ENCODE assay signal across 8 mouse cellular contexts in genomic region chr9:104001921-104002859, GRCm38 (mm10). TPM values are rescaled to one million over a fixed set of nuclear protein-coding genes. Genes with fewer than 3 reads are reported as not detected.
DNase-seq lines count a peak whose midpoint lies in the region; ATAC-seq lines count a peak whose summit lies in the region.

Gene Nphp3 (plus strand): TSS chr9:104002544.

- H3K9ac ChIP-seq in hindbrain, embryonic 15.5 days: peak within 1 kb of the TSS; percentile 50

- no peaks in the 10 kb centered on the region for H3K9me3 ChIP-seq in hindbrain, embryonic 15.5 days

- H3K4me3 ChIP-seq in hindbrain, embryonic 15.5 days: peak within 1 kb of the TSS; percentile 52

- WGBS in hindbrain, embryonic 15.5 days: under 1% methylated on average over 55 of the region's 55 CpGs

- H3K4me1 ChIP-seq in hindbrain, embryonic 15.5 days (replicated peaks): peaks cover 22% of the 10 kb centered on the region

- H3K27me3 ChIP-seq in hindbrain, embryonic 15.5 days: no peaks in the 10 kb centered on the region; the same call in 1 of the 2 replicates

- peak; percentile 99 for ATAC-seq in hindbrain, embryonic 15.5 days (ENCODE audit: low FRiP score, low read depth)

- peak; percentile 99 for DNase-seq in T-cell, adult 2 months (ENCODE audit: low spot score)
- peak; percentile 98 to 99 for DNase-seq in cerebellum, postnatal 36 days
- peak; percentile 98 to 99 for DNase-seq in frontal cortex, postnatal 36 days (ENCODE audit: low spot score in 2 of 2)
- peak; percentile 100 for DNase-seq in left cerebral cortex, adult 11 months (ENCODE audit: low spot score)
- peak; percentile 100 for DNase-seq in lung, postnatal 4 days
- peak; percentile 96 for DNase-seq in retina, postnatal 7 days (ENCODE audit: low read depth, low spot score)
- DNase-seq in urinary bladder, adult 2 months (ENCODE audit: low spot score): peak; percentile 94

- peak within 1 kb of the TSS; percentile 93 for H3K27ac ChIP-seq in hindbrain, embryonic 15.5 days (replicated peaks)

- peak within 1 kb of the TSS; percentile 78 for H3K4me2 ChIP-seq in hindbrain, embryonic 15.5 days

- no peaks in the 10 kb centered on the region for H3K36me3 ChIP-seq in hindbrain, embryonic 15.5 days

RNA-seq across cellular contexts. Expression of gene Nphp3, which starts in this region (rescaled TPM):
- 3.3 and 4.1 TPM in 2 replicates for polyA plus RNA-seq in hindbrain, embryonic 15.5 days (2015; fragmentation: Nextera tagmentation; extraction: Ambion mirVana)
- polyA plus RNA-seq in urinary bladder, adult 2 months (2012; rRNA removed): 12.2 and 14.5 TPM in 2 replicates

Comparison
In these comparisons a context has a peak if more than half of its experiments do, and no peak if none do; other contexts are left out.
1. Peak in every context shown above with its lines: DNase-seq, ATAC-seq, H3K4me3 ChIP-seq and H3K27ac ChIP-seq.